Mouse (Mus musculus) left cerebral cortex, adult 18-20 months (tissue): ENCODE measurements around the gene Ablim1. TPM values are rescaled to one million over a fixed set of nuclear protein-coding genes. Genes with fewer than 3 reads are reported as not detected.
A peak's percentile ranks its signal among the peaks of the same experiment; 100 is the strongest.

Experiments
- DNase-seq, 2 experiments: peaks; one replicate each; pipeline ENCODE4 v3.0.0; 2021 to 2022; ENCODE audit warnings: low spot score in 2 of 2, mixed read lengths in 1 of 2
- total RNA-seq, 2 experiments: library from RNA; stranded (reverse); gene quantifications; 2 replicates each; pipeline ENCODE4 v1.2.3; 2021

The Ablim1 gene
- total RNA-seq, 2 experiments from 2014 or later, result 115 to 119 TPM

DNA sequence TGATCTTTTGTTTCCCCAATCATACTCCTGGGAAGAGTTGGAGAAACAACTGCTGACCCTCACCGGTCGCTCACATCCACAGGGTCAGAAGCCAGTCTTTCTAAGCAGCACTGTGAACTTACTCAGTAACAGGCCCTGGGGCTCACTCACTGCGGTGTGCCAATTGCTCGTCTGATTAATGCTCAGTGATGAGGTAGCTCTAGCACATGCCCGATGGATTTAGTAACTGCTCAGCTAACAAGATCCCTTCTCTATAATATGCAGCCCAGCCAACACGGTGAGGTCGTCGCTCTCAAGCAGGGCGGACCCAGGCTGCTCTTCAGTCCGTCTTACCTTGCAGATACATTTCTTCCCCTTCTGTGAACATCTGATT is 231.6 kb downstream of the Ablim1 start:
- DNase-seq, result no peak

DNA sequence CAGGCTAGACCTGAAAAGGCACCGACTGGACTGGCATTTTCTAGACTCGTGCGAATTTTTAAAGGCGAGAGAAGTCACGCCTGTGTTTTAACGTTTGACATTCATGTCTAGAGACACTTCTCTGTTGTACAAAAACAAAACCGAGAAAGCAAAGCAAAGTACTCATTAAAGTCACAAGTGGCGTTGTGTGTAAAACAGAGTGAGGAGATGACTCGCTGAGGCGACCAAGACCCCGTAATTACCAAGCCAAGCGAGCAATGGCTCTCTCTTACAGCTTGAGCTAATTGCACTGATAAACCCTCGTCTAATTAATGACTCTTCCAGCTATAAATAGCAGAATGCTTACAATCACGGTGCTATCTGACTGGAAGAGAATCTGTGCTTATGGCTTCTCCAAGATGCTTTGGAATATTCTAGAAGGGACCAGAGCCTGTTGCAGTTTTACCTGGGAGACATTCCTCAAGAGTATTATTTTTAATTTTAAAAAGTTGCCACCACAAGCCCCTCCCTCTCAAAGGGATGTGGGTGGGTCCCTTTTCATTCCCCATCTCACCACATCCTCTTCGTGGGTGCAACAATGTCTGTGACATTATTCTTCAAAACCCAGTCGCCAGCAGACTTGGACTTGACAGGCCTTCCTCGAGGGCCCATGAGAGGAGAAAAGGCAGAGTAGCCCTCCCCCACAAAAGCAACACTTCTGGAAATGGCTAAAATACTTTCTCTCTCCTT is 232.1 kb downstream of the Ablim1 start:
- DNase-seq, result no peak

- no peak for DNase-seq
Observed at GRCm38 (mm10) chr19:57081536-57081935, 233.2 kb downstream of the Ablim1 start.

DNA sequence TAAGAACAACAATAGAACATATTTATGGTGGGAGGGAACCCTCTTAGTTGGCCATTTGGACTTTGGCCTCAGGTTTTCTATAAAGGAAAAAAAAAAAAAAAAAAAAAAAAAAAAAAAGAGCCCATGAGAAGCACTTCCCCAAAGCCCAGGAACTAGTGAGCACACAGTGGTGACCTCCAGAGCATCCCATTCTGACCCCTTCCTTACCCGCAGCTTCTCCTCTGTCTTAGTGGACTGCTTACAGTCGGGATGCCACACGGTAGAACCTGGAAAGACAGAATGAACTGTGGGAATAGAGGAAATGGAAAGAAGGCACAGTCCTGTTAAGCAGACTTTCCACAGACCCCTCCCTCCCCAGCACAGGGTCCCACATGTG is 235.1 kb downstream of the Ablim1 start:
- DNase-seq, result no peak

DNA sequence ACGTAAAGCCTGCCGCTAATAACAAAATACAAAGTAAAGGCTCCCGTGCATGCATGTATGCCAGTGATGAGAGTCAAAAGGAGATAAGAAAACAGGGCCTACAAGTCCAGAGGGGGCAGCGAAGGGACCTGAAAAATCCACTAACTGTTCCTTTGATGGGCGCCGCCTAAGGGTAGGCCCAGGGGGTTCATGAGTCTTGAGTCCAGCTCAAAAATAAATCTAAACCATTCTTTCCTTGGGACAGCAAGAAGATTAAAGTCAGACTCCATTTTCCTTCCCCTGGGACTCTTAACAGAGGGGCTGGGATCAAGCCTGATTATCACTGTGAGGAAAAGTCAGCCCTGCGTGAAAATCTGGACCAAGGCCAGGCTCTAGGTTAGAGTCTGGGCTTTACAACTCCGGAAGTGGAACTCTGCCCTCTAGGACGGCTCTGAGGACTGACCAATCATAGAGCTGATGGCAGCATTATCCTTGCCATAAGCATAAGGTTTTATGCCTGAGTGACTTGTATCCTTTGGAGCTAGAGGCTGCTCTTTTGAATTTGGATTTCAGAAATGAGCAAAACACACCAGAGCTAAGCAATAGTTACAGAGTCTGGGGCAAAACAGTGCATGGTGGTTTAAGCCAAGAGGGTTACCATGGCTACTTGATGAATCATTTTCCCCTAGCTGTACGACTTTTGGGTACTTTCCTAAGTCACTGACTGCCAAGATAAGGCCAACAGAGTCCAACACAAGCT is 235.7 kb downstream of the Ablim1 start:
- DNase-seq, result no peak

- DNase-seq, result no peak
Observed at GRCm38 (mm10) chr19:57077826-57078699, 236.7 kb downstream of the Ablim1 start.

DNA sequence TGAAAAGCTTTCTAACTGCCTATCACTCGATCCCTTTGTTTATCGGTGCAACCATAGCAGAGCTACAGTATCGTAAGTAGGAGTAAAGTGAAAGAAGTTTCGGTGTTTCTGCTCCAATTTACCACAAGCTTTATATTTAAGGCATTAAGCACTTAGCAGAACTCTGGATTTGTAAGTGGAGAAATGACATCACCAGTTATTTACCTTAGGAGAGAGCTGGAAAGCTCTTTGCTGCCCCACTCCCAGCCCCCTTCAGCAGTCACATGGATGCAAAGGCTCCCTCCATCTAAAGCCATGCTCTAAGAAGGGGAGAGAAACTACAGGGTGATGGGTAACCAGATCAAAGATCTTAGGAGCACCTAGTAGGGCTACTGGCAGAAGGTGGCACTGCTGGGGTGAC is 241.3 kb downstream of the Ablim1 start:
- DNase-seq, result no peak

- no peak for DNase-seq
Observed at GRCm38 (mm10) chr19:57072756-57073155, 242.0 kb downstream of the Ablim1 start.

DNA sequence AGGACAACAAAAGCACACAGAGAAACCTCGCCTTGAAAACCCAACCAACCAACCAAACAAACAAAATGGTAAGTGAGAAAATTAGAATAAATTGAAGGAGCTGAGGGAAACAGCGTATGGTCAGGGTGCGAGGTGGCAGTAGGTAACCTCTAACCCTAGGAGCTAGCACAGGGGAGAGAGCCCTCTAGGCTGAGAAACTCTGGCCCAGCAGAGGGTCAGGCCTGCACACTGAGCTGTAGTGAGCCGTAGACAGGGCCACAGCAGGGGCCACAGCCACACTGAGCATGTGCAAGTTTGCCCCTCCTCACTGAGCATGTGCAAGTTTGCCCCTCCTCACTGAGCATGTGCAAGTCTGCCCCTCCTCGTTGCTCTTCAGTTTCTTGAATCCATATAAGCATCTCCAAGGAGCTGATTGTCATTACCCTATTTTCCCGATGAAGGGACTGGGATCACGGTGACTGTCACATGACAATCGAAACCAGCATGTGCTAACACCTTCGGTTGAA is 247.6 kb downstream of the Ablim1 start:
- DNase-seq, result no peak

DNA sequence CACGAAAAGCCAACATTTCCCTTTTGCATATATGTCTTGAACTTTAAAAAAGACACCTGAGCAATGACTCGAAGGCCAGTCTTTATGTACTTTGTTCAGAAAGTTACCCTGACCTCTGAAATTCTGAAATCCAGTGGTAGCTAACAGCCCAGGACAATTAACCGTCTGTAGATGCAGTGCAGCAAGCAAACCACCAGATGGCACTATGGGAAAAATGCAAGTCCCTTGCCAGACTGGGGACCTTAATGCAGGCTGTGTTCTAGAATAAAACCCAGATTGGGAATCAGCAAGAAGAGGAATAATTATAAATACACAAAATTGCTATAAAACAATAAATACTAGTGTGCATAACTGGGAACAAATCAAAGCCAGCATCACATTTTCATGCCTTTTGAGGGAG is 248.4 kb downstream of the Ablim1 start:
- peak; percentile 67 to 69 for DNase-seq

- no peak for DNase-seq
Observed at GRCm38 (mm10) chr19:57062746-57063145, 252.0 kb downstream of the Ablim1 start.

- no peak for DNase-seq
Observed at GRCm38 (mm10) chr19:57059018-57059580, 255.6 kb downstream of the Ablim1 start.

- DNase-seq, result no peak
Observed at GRCm38 (mm10) chr19:57057568-57057967, 257.2 kb downstream of the Ablim1 start.

DNA sequence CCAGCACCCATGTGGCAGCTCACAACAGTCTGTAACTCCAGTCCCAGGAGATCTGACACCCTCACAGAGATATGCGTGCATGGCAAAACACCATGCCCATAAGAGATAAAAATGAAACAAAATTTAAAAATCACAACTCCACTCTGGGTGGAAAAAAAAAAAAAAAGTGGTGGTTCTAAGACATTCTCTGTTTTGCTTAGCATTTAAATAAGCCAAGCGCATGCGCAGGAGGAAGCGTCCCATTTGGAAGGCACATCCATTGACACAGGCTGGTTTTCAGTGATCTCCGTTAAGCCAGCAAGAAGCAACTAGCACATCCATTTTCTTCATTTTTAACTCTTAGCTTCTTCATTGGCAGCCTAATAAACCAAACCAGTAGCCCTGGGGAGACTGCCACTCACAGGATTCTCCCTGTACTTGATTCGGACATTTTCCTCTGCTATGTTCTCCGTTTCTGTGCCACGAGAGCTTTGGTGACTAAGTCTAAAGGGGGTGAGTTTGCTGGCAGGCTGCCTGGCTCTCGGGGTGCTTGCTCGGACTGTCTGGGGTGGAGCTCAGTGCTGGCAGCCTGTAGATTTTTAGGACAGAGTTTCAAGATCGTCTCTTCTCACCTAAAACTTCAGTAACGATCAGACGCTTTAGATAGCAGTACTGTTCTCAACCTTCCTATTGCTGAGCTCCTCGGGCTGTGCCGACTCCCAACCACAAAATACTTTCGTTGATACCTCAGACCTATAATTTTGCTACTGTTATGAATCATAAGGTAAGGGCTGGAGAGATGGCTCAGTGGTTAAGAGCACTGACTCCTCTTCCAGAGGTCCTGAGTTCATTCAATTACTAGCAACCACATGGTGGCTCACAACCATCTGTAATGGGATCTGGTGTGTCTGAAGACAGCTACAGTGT is 259.3 kb downstream of the Ablim1 start:
- DNase-seq, result peak; percentile 55 to 63

GRCm38 (mm10) chr19:57052959-57053358 is 261.8 kb downstream of the Ablim1 start:
- no peak for DNase-seq

GRCm38 (mm10) chr19:57052016-57052415 is 262.7 kb downstream of the Ablim1 start:
- no peak for DNase-seq

DNA sequence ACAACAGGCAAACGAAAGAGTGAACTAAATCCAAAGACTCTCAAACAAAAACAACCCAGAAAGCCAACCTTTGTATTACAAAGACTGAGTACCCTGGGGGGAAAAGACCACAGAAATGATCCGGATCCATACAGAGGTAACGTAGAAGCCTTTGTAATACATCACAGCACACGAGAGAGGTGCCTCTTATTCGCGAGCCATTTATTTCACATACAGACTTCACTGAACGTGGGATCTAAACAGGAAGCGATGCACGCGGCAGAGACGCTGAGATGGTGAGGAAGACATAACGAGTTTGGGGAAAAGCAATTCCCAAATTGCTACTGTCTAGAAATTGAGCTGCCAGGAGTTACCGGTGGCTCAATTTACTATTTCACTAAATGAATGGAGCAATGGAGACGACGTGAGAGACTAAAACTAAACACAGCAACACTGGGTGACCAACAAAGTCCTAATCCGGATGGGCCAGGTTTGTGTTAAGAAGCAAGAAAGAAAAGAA is 265.1 kb downstream of the Ablim1 start:
- DNase-seq, result no peak

- no peak for DNase-seq
Observed at GRCm38 (mm10) chr19:57047671-57048320, 266.9 kb downstream of the Ablim1 start.

GRCm38 (mm10) chr19:57039258-57039657 is 275.5 kb downstream of the Ablim1 start:
- DNase-seq, result peak in 1 of 2 experiments; percentile 29
